Mouse (Mus musculus): ENCODE measurements around the gene Ptgir. TPM values are rescaled to one million over a fixed set of nuclear protein-coding genes. Genes with fewer than 3 reads are reported as not detected.

Ptgir gene
- polyA plus RNA-seq, 1 experiment from 2014 or later, result 0.77 TPM

DNA sequence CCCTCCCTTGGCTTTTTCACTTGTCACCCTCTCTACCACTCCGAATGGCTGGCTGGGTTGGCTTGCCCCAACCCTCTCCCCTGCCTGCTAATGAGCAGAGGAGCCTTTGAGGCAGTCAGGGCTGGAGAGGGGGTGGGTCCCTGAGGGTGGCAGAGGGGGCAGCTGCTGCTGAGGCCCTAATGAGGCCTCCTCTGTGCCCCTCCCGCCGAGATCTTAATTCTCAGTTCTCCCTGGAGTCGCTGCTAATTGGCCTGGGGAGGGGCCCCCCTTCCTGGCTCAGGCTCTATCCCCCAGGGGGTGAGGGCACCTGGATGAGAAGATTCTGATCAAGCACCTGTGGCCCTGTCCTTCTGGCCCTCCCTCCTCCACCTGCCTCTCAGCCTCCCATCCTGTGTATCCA lies 12.0 kb upstream of the Ptgir start:
- no peak for DNase-seq (ENCODE audit: low spot score)

DNA sequence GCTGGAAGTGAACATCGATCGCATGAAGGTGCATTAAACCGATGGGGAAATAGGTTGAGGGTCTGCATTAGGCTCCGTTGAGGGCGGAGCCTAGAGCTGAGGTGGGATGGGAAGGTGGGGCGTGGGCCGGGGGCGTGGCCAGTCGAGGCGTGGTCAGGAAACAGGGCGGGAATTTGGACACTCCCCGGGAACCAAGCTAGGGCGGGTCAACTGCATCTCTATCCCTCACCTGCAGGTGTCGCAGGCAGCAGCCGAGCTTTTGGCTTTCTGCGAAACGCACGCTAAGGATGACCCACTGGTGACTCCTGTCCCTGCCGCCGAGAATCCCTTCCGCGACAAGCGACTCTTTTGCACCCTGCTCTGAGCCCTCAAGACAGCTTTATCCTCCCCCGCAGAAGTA lies 11.3 kb upstream of the Ptgir start:
- peak overlapping the region; percentile 48 for H3K4me3 ChIP-seq
- H3K36me3 ChIP-seq, result no peaks in the 10 kb centered on the region
- H3K27me3 ChIP-seq (ENCODE audit: insufficient read depth, poor library complexity, severe bottlenecking), result peaks cover 57% of the 10 kb centered on the region
- peak overlapping the region; percentile 25; the same call in 1 of the 2 replicates for H3K27ac ChIP-seq
- peak; percentile 86 for DNase-seq (ENCODE audit: low spot score)
- WGBS, result under 1% methylated on average over 24 of the region's 24 CpGs
- peaks cover 57% of the 10 kb centered on the region for H3K4me1 ChIP-seq (replicated peaks)
- H3K9me3 ChIP-seq, result peaks cover 3% of the 10 kb centered on the region; the same call in 1 of the 2 replicates

More for the DNA sequence above, 12.0 kb upstream of the Ptgir start:
- Histone ChIP-seq H3K27ac (peak overlapping the region; percentile 56; the same call in 1 of the 2 replicates), H3K27me3 (ENCODE audit: insufficient read depth, poor library complexity, severe bottlenecking) (peaks cover 61% of the 10 kb centered on the region), H3K9me3 (peaks cover 7% of the 10 kb centered on the region; the same call in 1 of the 2 replicates), H3K4me1 (replicated peaks) (peaks cover 53% of the 10 kb centered on the region), H3K4me3 (peak overlapping the region; percentile 48), H3K36me3 (0 out of 2 replicates have a peak, but pooled peaks cover 5% of the 10 kb centered on the region)
- 3% methylated on average over 4 of the region's 4 CpGs for WGBS

DNA sequence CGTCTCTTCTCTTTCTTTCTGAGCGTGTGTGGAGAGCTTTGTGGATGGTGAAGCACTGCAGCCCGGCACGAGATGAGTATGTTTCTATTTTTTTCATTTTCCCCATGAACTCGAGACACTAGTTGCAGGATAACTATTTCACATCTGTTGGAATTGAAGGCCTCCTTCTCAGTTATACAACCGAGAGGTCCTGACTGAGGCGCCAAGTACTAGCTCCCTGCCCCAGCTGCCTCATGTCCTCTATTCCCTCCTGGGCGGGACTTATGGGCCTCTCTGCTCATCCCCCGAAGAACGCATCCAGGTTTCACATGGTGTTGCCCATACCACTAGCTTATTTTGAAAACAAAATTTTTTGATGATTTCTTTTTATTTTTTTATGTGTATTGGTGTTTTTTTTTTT lies 10.8 kb upstream of the Ptgir start:
- Histone ChIP-seq H3K9me3 (peaks cover 3% of the 10 kb centered on the region; the same call in 1 of the 2 replicates), H3K27me3 (ENCODE audit: insufficient read depth, poor library complexity, severe bottlenecking) (peaks cover 57% of the 10 kb centered on the region), H3K4me1 (replicated peaks) (peaks cover 58% of the 10 kb centered on the region), H3K27ac (0 out of 2 replicates have a peak overlapping the region, but pooled peaks have one; percentile 25), H3K36me3 (no peaks in the 10 kb centered on the region), H3K4me3 (peak overlapping the region; percentile 48)
- WGBS, result 24% methylated on average over 10 of the region's 10 CpGs
- no peak for DNase-seq (ENCODE audit: low spot score)

DNA sequence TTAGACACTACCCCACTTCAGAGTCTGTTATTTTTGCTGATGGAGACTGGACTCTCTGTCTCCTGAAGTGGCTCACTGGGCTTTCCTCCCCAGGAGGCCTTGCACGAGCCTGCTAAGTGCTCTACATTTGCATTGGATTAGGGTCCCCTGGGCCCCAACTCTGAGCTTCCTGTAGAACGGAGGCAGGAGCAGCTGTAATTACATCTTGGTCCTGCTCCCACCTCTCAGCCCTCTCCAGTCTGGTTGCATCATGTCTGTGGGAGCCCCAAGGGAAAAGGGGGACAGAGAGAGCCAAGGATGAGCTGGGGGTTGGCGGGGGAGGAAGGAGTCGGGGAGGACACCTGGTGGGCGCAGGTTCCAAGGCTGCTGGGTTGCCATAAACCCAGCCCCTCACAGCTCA lies 5.8 kb upstream of the Ptgir start:
- Histone ChIP-seq H3K27ac (peak overlapping the region; percentile 40), H3K9me3 (peaks cover 3% of the 10 kb centered on the region; the same call in 1 of the 2 replicates), H3K4me3 (no peak overlapping the region), H3K4me1 (replicated peaks) (peaks cover 41% of the 10 kb centered on the region), H3K27me3 (ENCODE audit: insufficient read depth, poor library complexity, severe bottlenecking) (peaks cover 20% of the 10 kb centered on the region), H3K36me3 (no peaks in the 10 kb centered on the region)
- WGBS, result 22% methylated on average over 5 of the region's 5 CpGs
- no peak for DNase-seq (ENCODE audit: low spot score)

DNA sequence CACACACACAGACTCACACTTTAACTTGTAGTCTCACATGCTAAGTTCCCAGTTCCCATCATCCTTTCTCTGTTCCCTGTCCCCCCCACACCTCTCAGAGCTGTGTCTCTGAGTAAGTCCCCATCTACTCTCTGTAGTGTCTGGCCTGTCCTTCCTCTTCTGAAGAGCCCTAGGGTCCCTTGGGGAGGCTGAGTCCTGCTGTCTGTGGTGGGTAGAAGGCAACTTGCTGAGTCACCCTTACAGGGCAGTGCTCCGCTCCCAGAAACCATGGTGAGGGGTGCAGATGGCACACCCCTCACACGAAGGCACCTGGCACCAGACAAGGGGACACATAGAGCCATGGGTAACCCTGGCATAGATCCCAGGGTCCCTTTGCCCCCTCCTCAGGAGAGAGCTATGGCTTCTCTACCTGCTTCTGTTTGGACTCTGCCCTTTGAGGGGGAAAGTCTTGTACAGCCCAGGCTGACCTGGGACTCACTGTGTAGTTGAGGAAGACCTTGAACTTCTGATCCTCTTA lies 2.8 kb upstream of the Ptgir start:
- peak overlapping the region; percentile 50; the same call in 1 of the 2 replicates for H3K27ac ChIP-seq
- no peak overlapping the region for H3K4me3 ChIP-seq
- 86% methylated on average over 2 of the region's 2 CpGs for WGBS
- no peaks in the 10 kb centered on the region for H3K9me3 ChIP-seq
- peaks cover 64% of the 10 kb centered on the region for H3K4me1 ChIP-seq (replicated peaks)
- no peaks in the 10 kb centered on the region for H3K36me3 ChIP-seq
- H3K27me3 ChIP-seq (ENCODE audit: insufficient read depth, poor library complexity, severe bottlenecking), result peaks cover 26% of the 10 kb centered on the region
- DNase-seq (ENCODE audit: low spot score), result no peak

DNA sequence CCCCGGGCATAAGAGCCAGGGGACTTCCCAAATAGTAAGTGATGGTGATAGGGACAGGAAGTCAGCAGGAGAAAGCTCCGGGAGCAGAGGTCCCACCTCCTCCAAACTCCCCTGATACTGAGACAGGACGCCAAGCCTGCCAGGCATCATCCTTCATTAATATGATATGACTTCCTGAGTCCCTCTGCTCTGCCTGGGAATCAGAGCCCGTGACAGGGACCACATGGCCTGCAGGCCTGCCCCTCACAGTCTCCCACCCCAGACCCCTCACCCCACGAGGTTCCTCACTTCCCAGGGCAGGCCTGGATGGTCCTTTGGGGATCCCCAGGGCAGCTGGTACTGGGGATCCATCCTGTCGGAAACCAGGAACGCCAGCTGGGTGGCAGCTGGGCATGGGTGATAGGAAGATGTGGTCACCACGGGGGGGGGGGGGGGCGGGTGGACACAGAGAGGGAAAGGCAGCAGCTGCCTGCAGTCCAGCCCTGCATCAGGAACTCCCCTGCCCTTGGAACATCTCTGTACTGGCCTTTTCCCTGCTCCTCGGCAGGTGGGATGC lies 2.1 kb upstream of the Ptgir start:
- Histone ChIP-seq H3K9me3 (no peaks in the 10 kb centered on the region), H3K4me1 (replicated peaks) (peaks cover 71% of the 10 kb centered on the region), H3K36me3 (no peaks in the 10 kb centered on the region), H3K4me3 (no peak overlapping the region), H3K27me3 (ENCODE audit: insufficient read depth, poor library complexity, severe bottlenecking) (peaks cover 31% of the 10 kb centered on the region), H3K27ac (0 out of 2 replicates have a peak overlapping the region, but pooled peaks have one; percentile 50)
- DNase-seq (ENCODE audit: low spot score), result no peak
- WGBS, result 61% methylated on average over 9 of the region's 10 CpGs

DNA sequence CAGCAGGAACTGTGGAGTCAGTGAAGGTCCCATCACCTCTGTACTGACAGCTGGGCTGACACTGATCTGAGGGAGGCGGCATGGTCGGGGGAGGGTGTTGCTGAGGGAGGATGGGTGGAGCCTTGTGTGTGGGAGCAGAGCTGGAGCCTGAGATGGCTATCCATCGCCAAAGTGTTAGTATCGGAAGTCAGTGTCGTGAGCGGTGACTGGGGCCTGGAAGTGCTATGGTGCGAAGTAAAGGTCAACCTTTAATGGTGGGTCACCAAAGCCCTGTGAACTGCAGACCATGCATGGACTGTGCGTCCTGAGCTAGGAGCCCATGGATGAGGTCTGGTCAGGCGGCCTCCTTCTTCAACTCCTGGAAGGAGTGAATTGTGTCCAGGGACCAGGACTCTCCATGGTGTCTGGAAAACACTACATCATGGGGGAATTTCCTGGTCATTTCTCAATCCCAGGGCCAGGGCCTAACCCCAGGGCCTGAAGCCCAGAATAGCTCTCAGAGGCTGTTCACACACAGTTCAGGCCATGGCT lies 734 bp upstream of the Ptgir start:
- no peak for DNase-seq (ENCODE audit: low spot score)
- peak overlapping the region; percentile 66 for H3K27ac ChIP-seq
- no peaks in the 10 kb centered on the region for H3K36me3 ChIP-seq
- WGBS, result 53% methylated on average over 9 of the region's 9 CpGs
- no peaks in the 10 kb centered on the region for H3K9me3 ChIP-seq
- H3K4me3 ChIP-seq, result no peak overlapping the region
- peaks cover 26% of the 10 kb centered on the region for H3K27me3 ChIP-seq (ENCODE audit: insufficient read depth, poor library complexity, severe bottlenecking)
- peaks cover 66% of the 10 kb centered on the region for H3K4me1 ChIP-seq (replicated peaks)

DNA sequence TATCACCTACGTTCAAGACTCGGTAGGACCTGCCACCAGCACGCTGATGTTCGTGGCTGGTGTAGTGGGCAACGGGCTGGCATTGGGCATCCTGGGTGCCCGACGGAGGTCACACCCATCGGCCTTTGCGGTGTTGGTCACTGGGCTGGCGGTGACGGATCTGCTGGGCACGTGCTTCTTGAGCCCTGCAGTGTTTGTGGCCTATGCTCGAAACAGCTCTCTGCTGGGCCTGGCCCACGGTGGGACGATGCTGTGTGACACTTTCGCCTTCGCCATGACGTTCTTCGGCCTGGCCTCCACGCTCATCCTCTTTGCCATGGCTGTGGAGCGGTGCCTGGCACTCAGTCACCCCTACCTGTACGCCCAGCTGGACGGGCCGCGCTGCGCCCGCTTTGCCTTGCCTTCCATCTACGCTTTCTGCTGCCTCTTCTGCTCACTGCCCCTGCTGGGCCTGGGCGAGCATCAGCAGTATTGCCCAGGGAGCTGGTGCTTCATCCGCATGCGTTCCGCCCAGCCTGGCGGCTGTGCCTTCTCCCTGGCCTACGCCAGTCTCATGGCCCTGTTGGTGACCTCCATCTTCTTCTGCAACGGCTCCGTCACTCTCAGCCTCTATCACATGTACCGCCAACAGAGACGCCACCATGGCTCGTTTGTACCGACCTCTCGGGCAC lies 734 bp downstream of the Ptgir start:
- H3K9me3 ChIP-seq, result no peaks in the 10 kb centered on the region
- peaks cover 23% of the 10 kb centered on the region for H3K27me3 ChIP-seq (ENCODE audit: insufficient read depth, poor library complexity, severe bottlenecking)
- H3K36me3 ChIP-seq, result no peaks in the 10 kb centered on the region
- DNase-seq (ENCODE audit: low spot score), result no peak
- H3K4me3 ChIP-seq, result no peak overlapping the region
- peak overlapping the region; percentile 66 for H3K27ac ChIP-seq
- 94% methylated on average over 41 of the region's 41 CpGs for WGBS
- H3K4me1 ChIP-seq (replicated peaks), result peaks cover 56% of the 10 kb centered on the region

DNA sequence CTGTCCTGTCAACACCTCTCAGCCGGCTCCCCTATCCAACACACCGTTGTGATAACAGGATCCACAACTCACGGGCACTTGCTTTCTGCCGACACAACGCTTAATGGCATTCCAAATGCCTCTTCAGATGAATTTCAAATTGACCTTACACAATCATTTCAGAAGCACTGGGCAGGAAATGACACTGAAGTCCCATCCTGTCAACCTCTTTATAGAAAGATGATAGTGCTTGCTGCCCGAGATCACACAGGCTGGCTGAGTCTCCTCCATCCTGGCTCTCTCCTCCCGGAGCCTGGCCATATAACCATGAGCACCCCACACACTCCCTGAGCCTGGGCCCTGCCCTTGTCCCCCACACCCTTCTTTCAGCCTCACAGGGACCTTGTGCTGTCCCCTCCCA lies 1.6 kb downstream of the Ptgir start:
- Histone ChIP-seq H3K4me3 (no peak overlapping the region; the same call in 1 of the 2 replicates), H3K27ac (0 out of 2 replicates have a peak overlapping the region, but pooled peaks have one; percentile 30), H3K36me3 (no peaks in the 10 kb centered on the region), H3K27me3 (ENCODE audit: insufficient read depth, poor library complexity, severe bottlenecking) (peaks cover 23% of the 10 kb centered on the region), H3K9me3 (no peaks in the 10 kb centered on the region), H3K4me1 (replicated peaks) (peaks cover 54% of the 10 kb centered on the region)
- WGBS, result 83% methylated on average over 7 of the region's 7 CpGs
- DNase-seq (ENCODE audit: low spot score), result no peak

DNA sequence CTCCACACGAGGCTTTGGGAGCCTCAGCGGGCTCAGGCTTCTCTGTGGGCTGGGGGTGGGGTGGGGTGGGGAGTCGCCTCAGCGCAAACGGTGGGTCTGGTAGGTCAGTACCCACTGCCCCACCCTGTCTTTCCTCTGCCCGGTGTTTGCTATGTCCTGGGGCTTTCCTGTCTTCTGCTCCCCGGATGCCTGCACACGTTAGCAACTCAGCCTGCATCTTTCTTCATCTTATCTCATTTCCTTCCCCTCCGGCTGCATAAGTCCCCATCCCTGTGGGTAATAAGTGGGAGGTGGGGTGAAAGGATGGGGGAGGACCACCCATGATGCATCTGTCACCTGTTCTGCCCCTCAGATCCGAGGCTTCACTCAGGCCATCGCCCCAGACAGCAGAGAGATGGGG lies 2.1 kb downstream of the Ptgir start:
- H3K27me3 ChIP-seq (ENCODE audit: insufficient read depth, poor library complexity, severe bottlenecking), result peaks cover 23% of the 10 kb centered on the region

DNA sequence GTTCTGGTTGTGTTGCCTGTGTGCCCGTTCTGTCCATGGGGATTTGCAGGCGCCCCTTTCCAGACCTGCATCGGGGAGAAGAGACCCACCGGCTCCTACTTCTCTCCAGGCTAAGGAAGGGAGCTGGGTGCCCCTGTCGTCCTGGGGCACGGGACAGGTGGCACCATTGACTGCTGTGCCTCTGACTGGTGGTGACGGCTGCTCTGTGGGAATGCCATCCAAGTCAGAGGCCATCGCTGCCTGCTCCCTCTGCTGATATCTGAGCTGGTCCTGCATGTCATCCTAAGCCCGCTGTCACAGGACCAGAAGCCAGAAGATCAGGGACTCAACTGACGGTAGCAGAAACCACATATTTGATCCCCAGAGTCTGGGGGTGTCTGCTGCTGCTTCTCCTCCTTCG lies 2.6 kb downstream of the Ptgir start:
- H3K27ac ChIP-seq, result peak overlapping the region; percentile 30
- 67% methylated on average over 11 of the region's 11 CpGs for WGBS
- H3K27me3 ChIP-seq (ENCODE audit: insufficient read depth, poor library complexity, severe bottlenecking), result peaks cover 22% of the 10 kb centered on the region
- H3K9me3 ChIP-seq, result no peaks in the 10 kb centered on the region
- H3K36me3 ChIP-seq, result peaks cover 3% of the 10 kb centered on the region; the same call in 1 of the 2 replicates
- no peak overlapping the region for H3K4me3 ChIP-seq
- peaks cover 49% of the 10 kb centered on the region for H3K4me1 ChIP-seq (replicated peaks)
- DNase-seq (ENCODE audit: low spot score), result no peak

More for the DNA sequence above, 2.1 kb downstream of the Ptgir start:
- peaks cover 54% of the 10 kb centered on the region for H3K4me1 ChIP-seq (replicated peaks)
- 59% methylated on average over 11 of the region's 11 CpGs for WGBS
- no peaks in the 10 kb centered on the region for H3K36me3 ChIP-seq
- H3K27ac ChIP-seq, result peak overlapping the region; percentile 30; the same call in 1 of the 2 replicates
- no peaks in the 10 kb centered on the region for H3K9me3 ChIP-seq
- no peak overlapping the region; the same call in 1 of the 2 replicates for H3K4me3 ChIP-seq
- DNase-seq (ENCODE audit: low spot score), result no peak

DNA sequence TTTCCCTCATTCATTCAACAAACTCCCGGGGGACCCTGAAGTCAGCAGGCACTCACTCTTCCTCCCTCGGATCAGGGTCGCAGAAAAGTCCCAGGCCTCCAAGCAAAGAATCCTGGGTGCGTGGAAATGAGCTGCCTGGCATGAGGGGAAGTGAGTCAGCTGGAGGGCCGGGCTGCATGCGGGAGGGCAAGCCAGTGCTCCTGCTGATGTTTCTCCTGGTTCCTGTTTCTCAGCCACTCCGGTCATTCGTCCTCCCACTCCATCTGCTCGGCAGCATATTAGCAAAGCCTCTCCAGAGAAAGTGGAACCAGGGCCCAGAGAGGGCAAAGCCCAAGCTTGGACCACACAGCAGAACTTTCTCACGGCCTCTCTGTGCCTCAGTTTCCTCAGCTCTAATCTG lies 3.6 kb downstream of the Ptgir start:
- peaks cover 41% of the 10 kb centered on the region for H3K4me1 ChIP-seq (replicated peaks)
- H3K27me3 ChIP-seq (ENCODE audit: insufficient read depth, poor library complexity, severe bottlenecking), result peaks cover 18% of the 10 kb centered on the region
- H3K9me3 ChIP-seq, result no peaks in the 10 kb centered on the region
- no peak for DNase-seq (ENCODE audit: low spot score)
- 44% methylated on average over 10 of the region's 10 CpGs for WGBS
- H3K27ac ChIP-seq, result no peak overlapping the region
- H3K4me3 ChIP-seq, result no peak overlapping the region
- H3K36me3 ChIP-seq, result peaks cover 13% of the 10 kb centered on the region

DNA sequence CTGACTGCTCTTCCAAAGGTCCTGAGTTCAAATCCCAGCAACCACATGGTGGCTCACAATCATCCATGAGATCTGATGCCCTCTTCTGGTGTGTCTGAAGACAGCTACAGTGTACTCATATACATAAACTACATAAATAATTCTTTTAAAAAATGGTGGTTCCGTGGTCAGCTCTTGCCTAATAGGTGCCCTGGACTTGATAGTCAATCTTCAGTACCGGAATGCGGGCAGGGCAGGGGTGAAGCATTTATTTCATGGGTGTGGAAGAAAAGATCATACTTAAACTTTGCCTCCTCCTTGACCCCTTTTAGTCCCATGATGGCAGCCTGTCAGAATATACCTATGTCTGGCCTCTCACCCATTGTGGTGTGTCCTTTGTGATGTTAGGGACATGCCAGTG lies 5.6 kb downstream of the Ptgir start:
- no peak for DNase-seq (ENCODE audit: low spot score)
- H3K27me3 ChIP-seq (ENCODE audit: insufficient read depth, poor library complexity, severe bottlenecking), result peaks cover 18% of the 10 kb centered on the region
- 90% methylated on average over 3 of the region's 3 CpGs for WGBS
- H3K9me3 ChIP-seq, result no peaks in the 10 kb centered on the region
- peaks cover 33% of the 10 kb centered on the region for H3K36me3 ChIP-seq
- H3K4me1 ChIP-seq (replicated peaks), result peaks cover 22% of the 10 kb centered on the region
- no peak overlapping the region for H3K27ac ChIP-seq
- no peak overlapping the region for H3K4me3 ChIP-seq
